Mouse (Mus musculus): ENCODE data around the gene Vmn1r55. TPM values are rescaled to one million over a fixed set of nuclear protein-coding genes. Genes with fewer than 3 reads are reported as not detected.

Gene Vmn1r55
- total and polyA plus RNA-seq, 3 experiments, result 0.01 TPM; not detected in 2

DNA sequence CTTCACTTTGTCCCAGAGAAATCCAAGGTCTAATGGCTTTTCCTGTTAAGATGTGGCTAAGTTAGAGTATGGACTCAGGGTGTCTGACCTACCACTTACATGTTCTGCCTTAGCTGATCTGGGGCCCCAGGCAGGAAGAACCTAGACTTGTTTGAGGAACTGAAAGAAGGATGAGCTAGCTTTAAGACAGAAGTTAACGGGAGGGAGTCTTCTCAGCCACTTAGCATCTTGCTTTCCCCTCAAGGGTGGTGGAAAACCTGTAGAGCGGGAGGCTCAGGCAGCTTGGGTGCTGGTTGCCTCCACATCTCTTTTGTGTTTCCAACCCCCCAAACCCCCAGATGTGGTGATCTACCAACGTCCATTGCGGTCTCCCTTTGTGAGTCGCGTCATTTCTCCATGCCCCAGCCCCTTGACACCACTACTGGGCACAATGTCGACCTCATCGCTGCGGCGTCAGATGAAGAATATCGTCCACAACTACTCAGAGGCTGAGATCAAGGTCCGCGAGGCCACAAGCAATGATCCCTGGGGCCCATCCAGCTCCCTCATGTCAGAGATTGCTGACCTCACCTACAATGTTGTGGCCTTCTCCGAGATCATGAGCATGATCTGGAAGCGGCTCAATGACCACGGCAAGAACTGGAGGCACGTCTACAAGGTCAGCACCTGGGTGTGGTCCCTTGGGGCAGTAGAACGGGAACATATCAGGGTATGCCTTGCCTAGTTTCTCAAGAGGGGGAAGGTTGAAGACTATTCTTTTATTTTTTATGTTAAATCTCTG is 66.0 kb downstream of the Vmn1r55 start:
- Histone ChIP-seq H3K27me3 (replicated peaks) (no peaks in the 10 kb centered on the region), H3K36me3 (replicated peaks in 1 of 2; ENCODE audit: control insufficient read depth in 1 of 2, insufficient read depth in 1 of 2, low read length in 1 of 2) (peaks cover 32 to 53% of the 10 kb centered on the region in 2 experiments), H3K4me1 (ENCODE audit: control insufficient read depth in 1 of 2, insufficient read depth in 2 of 2) (peaks cover 12 to 55% of the 10 kb centered on the region in 2 experiments), H3K4me3 (replicated peaks in 1 of 3; ENCODE audit: low read depth in 2 of 3, low read length in 2 of 3, poor library complexity in 1 of 3) (peak overlapping the region; percentile 54 to 68 (median 64)), H3K4me2 (ENCODE audit: insufficient read depth, low read depth, poor library complexity, severe bottlenecking) (peak overlapping the region; percentile 95), H3K9ac (ENCODE audit: insufficient read depth, low read depth) (peak overlapping the region; percentile 61), H3K9me3 (replicated peaks; ENCODE audit: low read length) (no peaks in the 10 kb centered on the region), H3K27ac (ENCODE audit: insufficient read depth, low read depth) (peak overlapping the region; percentile 99), H3K79me2 (replicated peaks; ENCODE audit: control insufficient read depth, extremely low read depth, insufficient read depth, poor library complexity, severe bottlenecking) (peaks cover 70% of the 10 kb centered on the region)
- dilution Hi-C loops (cut with MboI; ENCODE audit: extremely low pct_ligation_motif_present, extremely low pct_unique_long_range_greater_than_20kb, low sequenced_read_pairs), result no loop called here
- DNase-seq (ENCODE audit: extremely low read depth), result peak; percentile 95
- in situ Hi-C loops (cut with MboI; ENCODE audit: low pct_ligation_motif_present, low pct_unique_long_range_greater_than_20kb, low sequenced_read_pairs), result no loop called here
- TF ChIP-seq JUND (conservative IDR thresholded peaks at IDR 0.05; ENCODE audit: low read depth, low read length) (peak; percentile 36; the same call in 1 of the 2 replicates), ZMIZ1 (IDR thresholded peaks at IDR 0.05; ENCODE audit: low read depth, low read length) (peak; percentile 24), IRF4 (IDR thresholded peaks at IDR 0.05; ENCODE audit: low read depth, low read length) (peak; percentile 99), RCOR1 (conservative IDR thresholded peaks at IDR 0.05; ENCODE audit: low read depth, low read length) (peak; percentile 62; the same call in 1 of the 2 replicates), MEF2A (IDR thresholded peaks at IDR 0.05; ENCODE audit: borderline replicate concordance, low read depth, low read length) (0 out of 2 replicates have a peak, but pooled peaks have one; percentile 38), POLR2A (IDR thresholded peaks at IDR 0.05; ENCODE audit: low read depth, low read length) (peak; percentile 71), MAZ (IDR thresholded peaks at IDR 0.05; ENCODE audit: low read depth, low read length) (0 out of 2 replicates have a peak, but pooled peaks have one; percentile 59), CTCF (conservative IDR thresholded peaks at IDR 0.05 in 1 of 2, IDR thresholded peaks at IDR 0.05 in 1 of 2; ENCODE audit: low read depth in 2 of 2, low read length in 2 of 2) (no peak), ZC3H11A (IDR thresholded peaks at IDR 0.05; ENCODE audit: low read depth, low read length) (no peak), TCF12 (IDR thresholded peaks at IDR 0.05; ENCODE audit: low read depth, low read length) (peak; percentile 76), USF1 (IDR thresholded peaks at IDR 0.05; ENCODE audit: low read depth, low read length) (no peak), JUN (IDR thresholded peaks at IDR 0.05; ENCODE audit: insufficient read depth, low read depth, low read length) (peak; percentile 69), GABPA (IDR thresholded peaks at IDR 0.05; ENCODE audit: insufficient replicate concordance, low read depth, low read length) (no peak), HCFC1 (IDR thresholded peaks at IDR 0.05; ENCODE audit: low read depth, low read length) (peak; percentile 52), NRF1 (IDR thresholded peaks at IDR 0.05; ENCODE audit: low read depth, low read length) (no peak), CHD2 (IDR thresholded peaks at IDR 0.05; ENCODE audit: low read length) (peak; percentile 68), E2F4 (IDR thresholded peaks at IDR 0.05; ENCODE audit: insufficient replicate concordance, low read depth, low read length) (peak; percentile 81; the same call in 1 of the 2 replicates), UBTF (IDR thresholded peaks at IDR 0.05; ENCODE audit: low read depth, low read length) (peak; percentile 16; the same call in 1 of the 2 replicates), ETS1 (conservative IDR thresholded peaks at IDR 0.05; ENCODE audit: low read depth, low read length) (peak; percentile 47; the same call in 1 of the 2 replicates), EP300 (IDR thresholded peaks at IDR 0.05; ENCODE audit: low read length) (peak; percentile 96), CHD1 (IDR thresholded peaks at IDR 0.05; ENCODE audit: low read depth, low read length) (no peak), PAX5 (IDR thresholded peaks at IDR 0.05; ENCODE audit: low read length) (no peak), MAFK (IDR thresholded peaks at IDR 0.05; ENCODE audit: insufficient replicate concordance, low read length) (peak; percentile 53; the same call in 1 of the 2 replicates), NELFE (IDR thresholded peaks at IDR 0.05; ENCODE audit: low read depth, low read length) (peak; percentile 70), SIN3A (IDR thresholded peaks at IDR 0.05; ENCODE audit: low read length) (peak; percentile 36; the same call in 1 of the 2 replicates), KAT2A (IDR thresholded peaks at IDR 0.05; ENCODE audit: insufficient replicate concordance, low read length) (0 out of 2 replicates have a peak, but pooled peaks have one; percentile 28), MAX (IDR thresholded peaks at IDR 0.05; ENCODE audit: low read length) (no peak; the same call in 1 of the 2 replicates), ELF1 (IDR thresholded peaks at IDR 0.05; ENCODE audit: low read depth, low read length) (peak; percentile 69), RAD21 (IDR thresholded peaks at IDR 0.05; ENCODE audit: low read depth, low read length) (no peak), ZKSCAN1 (IDR thresholded peaks at IDR 0.05; ENCODE audit: borderline replicate concordance, low read depth, low read length) (no peak), MXI1 (IDR thresholded peaks at IDR 0.05; ENCODE audit: low read depth, low read length) (no peak), TBP (conservative IDR thresholded peaks at IDR 0.05; ENCODE audit: low read depth, low read length) (peak; percentile 72), MYC (IDR thresholded peaks at IDR 0.05; ENCODE audit: low read depth, low read length) (peak; percentile 73; the same call in 1 of the 2 replicates), ZNF384 (IDR thresholded peaks at IDR 0.05; ENCODE audit: low read depth, low read length) (no peak), SMC3 (IDR thresholded peaks at IDR 0.05; ENCODE audit: low read depth, low read length) (no peak), USF2 (conservative IDR thresholded peaks at IDR 0.05; ENCODE audit: low read depth, low read length) (no peak), BHLHE40 (IDR thresholded peaks at IDR 0.05; ENCODE audit: low read depth, low read length) (peak; percentile 62), POLR2AphosphoS2 (IDR thresholded peaks at IDR 0.05; ENCODE audit: low read depth, low read length) (peak; percentile 78; the same call in 1 of the 2 replicates)
